Mouse (Mus musculus) liver, adult 2 months (tissue): ENCODE measurements around the gene Robo1. TPM values are rescaled to one million over a fixed set of nuclear protein-coding genes. Genes with fewer than 3 reads are reported as not detected.

Experiments
- DNase-seq: peaks from one replicate; pipeline ENCODE4 v3.0.0-alpha.2; 2011; ENCODE audit warnings: low read depth, low spot score; ENCODE audit errors: extremely low read depth
- H3K27ac ChIP-seq: fragments of 200-500 bp; replicated peaks from 2 replicates; pipeline ENCODE4 v1.5.1; 2012; ENCODE audit warnings: low read depth, mild to moderate bottlenecking, control low read depth, inconsistent platforms, low read length; ENCODE audit not compliant: insufficient read depth
- H3K27me3 ChIP-seq: fragments of 200-500 bp; 2 replicates; pipeline ENCODE4 v1.6.1; 2012; ENCODE audit warnings: mild to moderate bottlenecking, moderate library complexity, low read length, inconsistent platforms; ENCODE audit not compliant: control insufficient read depth, insufficient read depth
- H3K36me3 ChIP-seq: fragments of 200-500 bp; 2 replicates; pipeline ENCODE4 v1.6.1; 2012; ENCODE audit warnings: low read length, inconsistent platforms; ENCODE audit not compliant: control insufficient read depth, insufficient read depth
- H3K4me1 ChIP-seq: fragments of 200-500 bp; 2 replicates; pipeline ENCODE4 v1.6.1; 2011; ENCODE audit warnings: low read length; ENCODE audit not compliant: control insufficient read depth, insufficient read depth
- H3K4me3 ChIP-seq: fragments of 200-500 bp; 2 replicates; pipeline ENCODE4 v1.5.1; 2011; ENCODE audit warnings: low read depth, mild to moderate bottlenecking, control low read depth, low read length, moderate library complexity; ENCODE audit not compliant: insufficient read depth
- H3K79me2 ChIP-seq: fragments of 200-500 bp; 2 replicates; pipeline ENCODE4 v1.6.1; 2012; ENCODE audit warnings: inconsistent platforms, mild to moderate bottlenecking, low read length, moderate library complexity; ENCODE audit not compliant: control insufficient read depth, insufficient read depth
- H3K9ac ChIP-seq: fragments of 200-500 bp; 2 replicates; pipeline ENCODE4 v1.6.1; 2012; ENCODE audit warnings: low read depth, mild to moderate bottlenecking, control low read depth, inconsistent platforms, low read length
- CTCF ChIP-seq: fragments of 200-500 bp; IDR thresholded peaks from 2 replicates; pipeline ENCODE4 v1.5.1; 2011; ENCODE audit warnings: low read depth, low read length, control low read depth
- POLR2A ChIP-seq: fragments of 200-500 bp; IDR thresholded peaks from 2 replicates; pipeline ENCODE4 v1.6.1; 2011; ENCODE audit warnings: low read length, control low read depth; ENCODE audit not compliant: insufficient read depth; ENCODE audit errors: extremely low read depth
- WGBS: fragments of 180-500 bp; shearing (Covaris S2); methylation state at CpG from one replicate; pipeline ENCODE4 v1.1.7; 2018; 5-methylcytosine and 5-hydroxymethylcytosine counted together
- polyA plus RNA-seq: library from polyadenylated mRNA; depleted of rRNA; stranded (reverse); fragments of >200 nt; gene quantifications from 2 replicates; pipeline ENCODE4 v1.2.3, GENCODE M21; 2012
- total RNA-seq: library from RNA; depleted of rRNA; stranded (reverse); fragments of >200 nt; gene quantifications from 2 replicates; pipeline ENCODE4 v1.2.3, GENCODE M21; 2014

The Robo1 gene
- total and polyA plus RNA-seq, 2 experiments: 4.5 to 6.4 TPM

DNA sequence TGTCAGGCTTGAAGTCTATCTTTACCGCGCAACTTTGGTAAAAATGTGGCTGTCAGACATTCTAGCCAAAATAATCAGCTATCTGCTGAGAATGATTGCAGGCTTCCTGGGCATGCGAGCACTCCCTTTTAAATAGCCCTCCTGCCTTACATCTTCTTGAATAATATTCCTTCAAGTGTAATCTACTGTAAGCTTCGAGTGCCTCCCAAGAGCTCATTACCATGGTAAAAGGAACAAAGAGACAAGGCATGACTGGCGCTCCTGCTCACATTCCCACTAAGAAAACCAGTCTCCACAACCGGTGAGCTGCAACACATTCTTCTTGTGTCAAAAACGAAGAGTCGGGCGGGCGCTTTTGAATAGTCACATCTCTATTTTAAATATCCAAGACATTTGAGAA lies 314.8 kb downstream of the Robo1 start:
- H3K4me3 ChIP-seq: no peak overlapping the region
- H3K36me3 ChIP-seq: no peaks in the 10 kb centered on the region
- no peak overlapping the region for H3K27ac ChIP-seq
- H3K9ac ChIP-seq: no peak overlapping the region
- H3K79me2 ChIP-seq: no peaks in the 10 kb centered on the region
- no peak for TF ChIP-seq POLR2A
- TF ChIP-seq CTCF: no peak
- 86% methylated on average over 10 of the region's 10 CpGs for WGBS
- no peaks in the 10 kb centered on the region for H3K27me3 ChIP-seq
- no peak for DNase-seq
- no peaks in the 10 kb centered on the region for H3K4me1 ChIP-seq

DNA sequence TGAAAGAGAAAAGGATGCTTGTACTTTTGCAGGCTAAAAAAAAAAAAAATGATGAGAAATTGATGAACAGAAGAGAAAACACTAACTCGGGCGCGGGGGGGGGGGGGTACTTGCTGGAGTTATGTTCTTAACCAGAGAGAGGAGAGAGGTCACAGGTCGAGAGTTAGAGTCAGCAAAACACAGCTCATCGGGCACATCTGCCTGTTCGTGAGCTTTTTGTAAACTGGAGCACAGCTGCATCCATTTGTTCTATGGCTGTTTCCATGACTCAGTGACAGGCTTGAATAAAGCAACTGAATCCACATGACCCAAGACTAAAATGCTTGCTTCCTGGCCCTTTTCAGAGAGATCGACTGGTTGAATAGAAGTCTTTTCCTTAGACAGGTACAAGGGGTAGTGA lies 325.7 kb downstream of the Robo1 start:
- Histone ChIP-seq H3K27ac (no peak overlapping the region), H3K27me3 (no peaks in the 10 kb centered on the region), H3K36me3 (no peaks in the 10 kb centered on the region), H3K4me3 (no peak overlapping the region), H3K4me1 (no peaks in the 10 kb centered on the region), H3K9ac (no peak overlapping the region), H3K79me2 (no peaks in the 10 kb centered on the region)
- 67% methylated on average over 7 of the region's 7 CpGs for WGBS
- no peak for TF ChIP-seq CTCF
- no peak for TF ChIP-seq POLR2A
- DNase-seq: no peak

DNA sequence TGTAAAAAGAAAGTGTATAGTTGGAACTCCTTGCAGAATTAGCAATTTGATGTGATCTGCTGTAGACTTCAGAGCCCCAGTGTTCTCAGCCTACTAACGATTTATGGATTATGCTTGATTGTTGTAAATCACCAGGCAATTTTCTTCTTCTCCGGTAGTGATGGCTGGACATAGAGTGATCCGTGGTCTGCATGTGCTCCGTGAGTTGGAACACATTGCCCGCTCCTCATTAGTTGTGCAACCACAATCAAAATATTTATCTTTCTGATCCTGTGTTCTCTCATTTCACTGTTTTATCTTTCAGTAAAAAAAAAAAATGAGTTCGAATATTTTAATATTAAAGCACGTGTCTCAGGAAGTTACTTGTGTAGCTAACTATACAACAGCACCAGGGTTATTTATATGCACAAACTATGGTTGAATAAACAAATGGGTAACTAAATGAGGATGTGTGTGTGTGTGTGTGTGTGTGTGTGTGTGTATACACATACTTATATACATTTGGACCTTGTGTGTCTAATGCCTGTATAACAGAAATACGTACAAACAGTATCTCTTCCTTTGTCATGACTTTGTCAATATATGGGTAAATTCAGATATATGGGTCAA lies 331.3 kb downstream of the Robo1 start:
- Histone ChIP-seq H3K36me3 (no peaks in the 10 kb centered on the region), H3K27ac (no peak overlapping the region), H3K9ac (no peak overlapping the region), H3K79me2 (no peaks in the 10 kb centered on the region), H3K4me3 (no peak overlapping the region), H3K27me3 (no peaks in the 10 kb centered on the region), H3K4me1 (no peaks in the 10 kb centered on the region)
- peak; percentile 46 for DNase-seq
- 54% methylated on average over 8 of the region's 8 CpGs for WGBS
- TF ChIP-seq POLR2A (no peak), CTCF (no peak)

DNA sequence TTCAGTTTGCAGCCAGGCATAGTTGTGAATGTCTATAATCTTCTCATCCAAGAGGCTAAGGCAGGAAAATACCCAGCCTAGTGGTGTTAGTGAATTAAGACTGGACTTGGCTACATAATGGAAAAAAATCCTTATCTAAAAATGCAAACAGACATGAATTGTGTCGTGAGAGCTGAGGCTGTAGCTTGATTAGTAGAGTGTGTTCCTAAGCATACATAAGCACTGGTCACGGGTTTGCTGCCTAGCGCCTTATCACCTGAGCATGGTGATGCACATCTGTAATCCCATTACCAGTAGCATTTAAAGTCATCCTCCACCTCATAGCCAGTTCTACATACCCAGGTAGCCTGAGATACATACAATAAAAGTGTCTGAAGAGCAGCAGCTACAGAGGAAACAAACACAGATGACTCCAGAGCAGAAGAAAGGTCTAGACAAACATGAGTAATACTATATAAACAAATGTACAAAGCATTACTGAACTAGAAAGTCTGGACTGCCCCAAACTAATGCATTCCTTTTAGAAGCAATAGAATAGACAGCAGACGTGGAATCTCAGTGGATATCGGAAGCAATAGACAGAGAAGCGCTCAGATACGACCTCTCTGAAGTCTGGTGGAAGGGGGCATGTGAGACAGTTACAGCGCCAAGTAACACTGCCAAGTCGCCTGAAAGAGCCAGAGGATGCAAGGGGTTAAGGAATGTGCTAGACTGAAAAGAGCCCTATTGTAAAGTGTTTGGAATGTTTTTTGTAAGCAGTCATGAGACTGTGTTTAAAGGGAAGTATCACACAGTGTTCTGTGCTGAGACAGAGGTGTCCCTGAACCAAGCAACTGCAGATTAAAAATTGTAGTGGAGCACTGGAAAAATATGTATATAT lies 333.1 kb downstream of the Robo1 start:
- TF ChIP-seq POLR2A (no peak), CTCF (no peak)
- DNase-seq: no peak

DNA sequence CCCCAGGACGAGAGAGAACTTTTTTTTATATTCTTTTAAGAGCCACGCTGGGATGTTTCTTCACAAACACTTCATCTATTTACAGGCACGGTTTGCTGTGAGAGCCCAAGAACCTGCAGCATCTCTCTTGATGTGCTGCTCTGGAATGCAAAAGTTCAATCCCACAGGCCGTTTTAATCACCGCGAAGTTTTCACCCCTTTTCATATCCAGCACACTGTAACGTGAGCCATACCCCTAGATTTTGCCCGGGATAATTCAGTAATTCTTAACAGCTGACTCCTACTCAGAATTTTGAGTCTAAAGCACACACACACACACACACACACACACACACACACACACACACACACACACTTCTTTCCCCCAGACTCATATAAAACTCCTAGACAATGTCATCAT lies 337.8 kb downstream of the Robo1 start:
- Histone ChIP-seq H3K27ac (no peak overlapping the region), H3K4me1 (no peaks in the 10 kb centered on the region; the same call in 1 of the 2 replicates), H3K4me3 (no peak overlapping the region), H3K27me3 (no peaks in the 10 kb centered on the region), H3K79me2 (no peaks in the 10 kb centered on the region), H3K36me3 (no peaks in the 10 kb centered on the region), H3K9ac (no peak overlapping the region)
- WGBS: 29% methylated on average over 8 of the region's 8 CpGs
- no peak for TF ChIP-seq CTCF
- TF ChIP-seq POLR2A: no peak
- no peak for DNase-seq

More for the DNA sequence above, 333.1 kb downstream of the Robo1 start:
- no peaks in the 10 kb centered on the region for H3K27me3 ChIP-seq
- WGBS: 78% methylated on average over 9 of the region's 9 CpGs
- no peaks in the 10 kb centered on the region for H3K36me3 ChIP-seq
- no peak overlapping the region for H3K27ac ChIP-seq
- no peak overlapping the region for H3K9ac ChIP-seq
- no peaks in the 10 kb centered on the region for H3K4me1 ChIP-seq
- H3K4me3 ChIP-seq: no peak overlapping the region
- H3K79me2 ChIP-seq: no peaks in the 10 kb centered on the region

DNA sequence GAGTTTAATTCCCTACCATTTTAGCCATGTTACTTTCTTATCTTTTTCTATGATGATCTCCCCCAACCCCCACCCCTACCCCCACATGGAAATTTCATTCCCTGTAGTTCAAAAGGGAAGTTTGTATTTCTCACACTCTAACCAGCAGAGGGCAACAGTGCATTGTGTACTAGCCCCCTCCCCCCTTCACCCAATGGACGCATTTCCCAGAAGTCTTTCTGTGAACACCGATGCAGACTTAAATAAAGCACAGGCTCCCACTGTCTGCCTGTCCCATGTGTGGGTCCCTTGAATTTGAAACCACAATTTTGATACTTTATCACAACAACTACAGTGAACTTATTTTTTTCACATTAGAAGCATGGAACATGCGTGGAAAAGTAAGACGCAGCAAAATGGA lies 341.2 kb downstream of the Robo1 start:
- no peak overlapping the region for H3K4me3 ChIP-seq
- DNase-seq: peak; percentile 49
- no peaks in the 10 kb centered on the region for H3K36me3 ChIP-seq

More for the DNA sequence above, 341.2 kb downstream of the Robo1 start:
- TF ChIP-seq POLR2A: no peak
- peak; percentile 53; the same call in 1 of the 2 replicates for TF ChIP-seq CTCF
- 34% methylated on average over 4 of the region's 4 CpGs for WGBS
- Histone ChIP-seq H3K27me3 (no peaks in the 10 kb centered on the region), H3K9ac (no peak overlapping the region), H3K4me1 (no peaks in the 10 kb centered on the region; the same call in 1 of the 2 replicates), H3K27ac (no peak overlapping the region), H3K79me2 (no peaks in the 10 kb centered on the region)
